Mouse (Mus musculus): ENCODE measurements around the gene Npas1.
A peak's percentile ranks its signal among the peaks of the same experiment; 100 is the strongest.

The Npas1 gene

GRCm38 (mm10) chr7:16477628-16478027 is at the start of gene Npas1:
Gene Npas1 (minus strand): TSS chr7:16477728.
- no peak for DNase-seq (ENCODE audit: low spot score in 2 of 2)

- DNase-seq (ENCODE audit: low spot score in 2 of 2): no peak
Measured at GRCm38 (mm10) chr7:16525995-16526394, 48.5 kb upstream of the Npas1 start.

DNA sequence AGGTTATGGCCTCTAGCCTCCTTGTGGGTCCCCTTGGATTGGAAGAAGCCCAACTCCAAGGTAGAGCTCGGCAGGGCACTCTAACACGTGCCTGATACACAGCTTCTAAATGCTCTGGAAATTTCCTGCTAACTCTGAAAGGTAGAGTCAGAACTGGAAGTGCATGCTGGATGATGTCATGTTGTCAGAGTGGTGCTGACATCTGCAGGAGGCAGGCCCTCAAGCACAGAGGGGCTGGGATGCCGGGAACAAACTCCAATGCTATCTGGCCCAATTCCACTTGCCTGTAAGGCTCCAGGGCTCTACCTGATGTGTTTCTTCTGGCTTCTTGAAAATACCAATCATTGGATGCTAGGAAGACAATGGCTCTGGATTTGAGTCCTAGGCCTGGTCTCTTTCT is 47.9 kb upstream of the Npas1 start:
- DNase-seq (ENCODE audit: low spot score in 2 of 2): no peak

DNA sequence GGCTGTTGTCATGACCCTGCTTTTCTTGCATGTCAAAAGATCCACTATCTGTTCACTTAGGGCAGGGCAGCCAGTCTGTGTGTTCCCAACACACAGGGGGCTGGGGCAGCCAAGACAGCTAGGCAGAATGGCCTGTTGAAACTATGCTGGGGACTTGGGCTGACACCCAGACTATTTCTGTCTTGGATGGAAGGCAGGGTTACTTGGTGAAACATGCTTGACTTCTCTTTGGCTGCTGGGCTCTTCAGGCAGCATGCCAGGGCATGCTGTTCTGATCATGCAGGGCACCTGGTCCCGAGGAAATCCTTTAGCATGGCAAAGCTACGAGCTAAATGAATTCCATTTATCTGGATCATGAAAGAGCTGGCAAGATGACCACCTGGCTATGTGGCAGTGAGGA is 46.8 kb upstream of the Npas1 start:
- no peak for DNase-seq (ENCODE audit: low spot score in 2 of 2)

DNA sequence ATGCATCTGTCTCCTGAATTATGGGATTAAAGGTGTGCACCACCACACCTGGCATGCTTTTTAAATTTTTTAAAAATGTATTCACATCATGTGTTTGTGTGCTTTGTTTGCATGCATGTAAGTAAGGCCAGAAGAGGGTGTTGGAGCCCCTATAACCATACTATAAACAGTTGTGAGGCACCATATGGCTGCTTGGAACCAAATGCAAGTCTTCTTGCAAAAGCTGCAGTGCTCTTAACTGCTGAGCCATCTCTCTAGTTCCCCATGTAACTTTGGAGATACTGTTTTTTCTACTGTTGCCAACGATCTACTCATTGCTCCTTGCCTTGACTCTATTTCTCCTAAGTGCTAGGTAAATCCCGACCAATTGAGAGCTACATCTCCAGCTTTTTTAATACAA is 41.8 kb upstream of the Npas1 start:
- DNase-seq (ENCODE audit: low spot score in 2 of 2): no peak

- no peak for DNase-seq (ENCODE audit: low spot score in 2 of 2)
Measured at GRCm38 (mm10) chr7:16517198-16517597, 39.7 kb upstream of the Npas1 start.

- DNase-seq (ENCODE audit: low spot score in 2 of 2): peak; percentile 29 to 64
Measured at GRCm38 (mm10) chr7:16507284-16507683, 29.8 kb upstream of the Npas1 start.

GRCm38 (mm10) chr7:16505226-16505593 is 27.7 kb upstream of the Npas1 start:
- no peak for DNase-seq (ENCODE audit: low spot score in 2 of 2)

DNA sequence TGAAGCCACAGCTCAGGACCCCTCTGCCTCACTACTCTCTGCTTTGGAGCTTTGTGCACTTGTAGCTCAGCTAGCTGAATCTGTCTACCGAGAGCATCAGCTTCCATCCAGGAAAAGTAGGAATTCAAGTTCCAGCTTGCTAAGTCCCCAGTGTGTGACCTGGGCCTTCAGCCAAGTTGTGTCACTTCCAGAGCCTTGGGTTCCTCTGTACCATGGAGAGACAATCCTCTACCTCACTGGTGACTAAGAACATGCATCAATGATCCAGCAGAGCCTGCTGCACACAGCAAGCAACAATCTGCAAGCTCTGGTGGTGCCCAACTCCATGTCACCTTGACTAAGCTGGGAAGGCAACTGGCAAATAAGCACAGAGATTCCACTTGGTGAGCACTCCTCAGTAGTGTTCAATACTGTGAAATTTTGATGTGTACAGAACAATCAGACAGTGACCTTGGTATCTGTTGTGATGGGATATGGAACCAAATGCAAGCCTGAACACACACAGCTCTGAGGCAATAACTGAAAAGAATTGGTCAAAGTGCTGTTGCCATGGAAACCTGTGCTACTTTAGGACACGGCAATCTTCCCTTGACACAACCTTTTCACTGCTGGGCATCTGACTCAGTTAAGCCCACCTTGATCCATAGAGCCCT is 27.2 kb upstream of the Npas1 start:
- no peak for DNase-seq (ENCODE audit: low spot score in 2 of 2)

GRCm38 (mm10) chr7:16501571-16501970 is 24.0 kb upstream of the Npas1 start:
- no peak for DNase-seq (ENCODE audit: low spot score in 2 of 2)

GRCm38 (mm10) chr7:16499671-16500104 is 22.2 kb upstream of the Npas1 start:
- DNase-seq (ENCODE audit: low spot score in 2 of 2): no peak

GRCm38 (mm10) chr7:16496260-16496659 is 18.7 kb upstream of the Npas1 start:
- no peak for DNase-seq (ENCODE audit: low spot score in 2 of 2)

DNA sequence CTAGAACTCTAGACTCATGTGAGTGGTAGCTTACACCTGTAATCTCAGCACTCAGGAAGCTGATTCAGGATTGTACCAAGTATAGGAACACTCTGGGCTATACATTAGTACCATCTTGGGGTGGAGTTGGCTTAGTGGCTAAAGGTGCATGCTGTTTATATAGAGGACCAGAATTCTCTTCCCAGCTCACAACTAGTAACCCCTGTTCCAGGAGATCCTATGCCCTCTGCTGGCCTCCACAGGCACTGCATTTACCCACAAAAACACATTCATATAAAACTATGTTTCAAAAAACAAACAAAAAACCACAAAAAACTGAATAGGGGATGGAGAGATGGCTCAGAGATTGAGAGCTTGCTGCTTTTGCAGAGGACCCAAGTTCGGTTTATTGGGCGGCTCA is 15.8 kb upstream of the Npas1 start:
- peak in 1 of 2 experiments; percentile 22 for DNase-seq (ENCODE audit: low spot score in 2 of 2)

DNA sequence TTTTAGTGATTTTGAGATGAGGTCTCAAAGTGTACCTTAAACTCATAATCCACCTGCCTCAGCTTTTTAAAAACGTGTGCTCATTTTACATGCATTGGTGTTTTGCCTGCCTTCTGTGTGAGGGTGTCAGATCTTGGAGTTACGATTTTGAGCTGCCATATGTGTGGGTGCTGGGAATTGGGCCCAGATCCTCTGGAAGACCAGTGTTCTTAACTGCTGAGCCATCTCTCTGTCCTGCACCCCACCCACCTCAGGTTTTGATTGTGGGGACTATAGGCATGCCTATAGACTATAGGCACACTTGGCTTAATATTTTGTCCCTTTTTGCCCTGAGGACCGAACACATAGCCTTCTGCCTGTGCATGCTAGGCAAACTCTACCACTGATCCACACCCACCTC is 14.7 kb upstream of the Npas1 start:
- no peak for DNase-seq (ENCODE audit: low spot score in 2 of 2)

DNA sequence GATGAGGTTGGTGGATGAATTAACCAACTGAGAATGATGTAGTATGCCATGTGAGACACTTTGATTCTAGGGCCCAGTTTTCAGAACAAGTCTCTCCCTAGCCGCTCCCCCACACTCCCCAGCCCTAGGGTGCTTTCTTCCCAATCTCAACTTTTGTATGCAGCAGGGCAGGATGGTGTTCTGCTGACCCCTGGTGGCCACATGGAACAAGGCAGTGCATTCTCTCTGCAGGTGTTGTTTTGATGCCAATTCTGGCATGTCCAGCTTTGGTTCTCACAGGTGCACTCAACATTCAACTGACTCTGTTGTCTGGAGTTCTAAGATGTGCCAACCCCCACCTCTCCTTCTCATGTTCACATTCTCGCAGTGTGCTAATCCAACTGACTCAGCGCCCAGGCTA is 14.2 kb upstream of the Npas1 start:
- peak; percentile 43 to 60 for DNase-seq (ENCODE audit: low spot score in 2 of 2)

DNA sequence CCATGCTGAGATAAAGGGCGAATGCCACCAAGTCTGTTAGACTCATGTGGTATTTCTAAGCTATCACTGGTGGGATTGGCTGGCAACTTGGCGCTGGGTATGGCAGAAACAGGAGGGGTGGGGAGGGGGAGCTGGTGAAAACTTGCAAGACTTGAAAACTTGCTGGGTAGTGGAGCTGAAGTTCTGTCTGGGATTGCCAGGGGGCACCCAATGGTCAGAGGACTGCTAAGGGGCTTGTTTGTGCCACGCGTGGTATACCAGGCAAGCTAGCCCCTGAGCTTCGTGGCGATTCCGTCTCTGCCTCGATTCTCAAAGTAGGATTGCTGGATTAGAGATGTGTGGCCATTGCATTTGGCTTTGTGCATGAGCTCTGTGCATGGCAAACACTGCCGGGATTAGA is 12.4 kb upstream of the Npas1 start:
- no peak for DNase-seq (ENCODE audit: low spot score in 2 of 2)

- no peak for DNase-seq (ENCODE audit: low spot score in 2 of 2)
Measured at GRCm38 (mm10) chr7:16488816-16489215, 11.3 kb upstream of the Npas1 start.

GRCm38 (mm10) chr7:16476600-16476989 is 933 bp downstream of the Npas1 start:
- DNase-seq (ENCODE audit: low spot score in 2 of 2): no peak

- no peak for DNase-seq (ENCODE audit: low spot score in 2 of 2)
Measured at GRCm38 (mm10) chr7:16475764-16476599, 1.5 kb downstream of the Npas1 start.

DNA sequence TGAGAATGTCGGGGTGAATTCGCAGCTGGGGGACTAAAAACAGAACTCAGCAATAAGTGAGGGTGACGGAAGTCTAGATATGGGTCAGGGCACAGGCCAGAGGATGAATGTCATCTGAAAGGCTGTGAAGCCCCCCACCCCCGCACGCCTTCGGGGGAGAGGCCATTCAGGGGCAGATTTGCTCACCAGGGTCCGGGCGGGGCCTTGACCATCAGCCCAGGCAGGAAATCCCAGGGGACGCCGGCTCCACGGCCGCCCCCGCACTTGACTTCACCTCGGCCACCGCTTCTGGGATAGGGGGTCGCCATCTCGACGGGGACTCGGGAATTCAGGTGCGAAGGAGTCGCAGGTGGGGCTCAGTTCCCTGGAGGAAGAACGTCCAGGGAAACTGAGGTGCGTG is 2.2 kb downstream of the Npas1 start:
- DNase-seq (ENCODE audit: low spot score in 2 of 2): no peak

DNA sequence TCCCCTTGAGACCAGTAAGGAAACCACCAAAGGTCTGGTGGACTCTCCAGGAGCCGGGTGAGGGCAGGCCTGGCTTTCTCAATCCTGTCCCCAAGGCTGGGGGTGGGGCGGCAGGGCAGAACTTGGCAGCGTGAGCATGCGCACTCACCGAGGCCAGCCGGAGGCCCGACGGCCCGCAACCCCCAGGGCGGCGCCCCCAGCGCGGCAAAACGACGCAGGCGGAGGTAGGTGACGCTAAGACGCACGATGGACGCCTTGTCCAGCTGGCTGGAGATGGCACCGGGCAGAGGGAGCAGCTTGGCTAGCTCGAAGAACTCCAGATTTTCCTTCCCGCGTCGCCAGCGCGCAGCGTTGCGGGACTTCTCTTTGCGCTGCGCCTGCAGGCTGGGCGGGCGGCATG is 3.1 kb downstream of the Npas1 start:
- DNase-seq (ENCODE audit: low spot score in 2 of 2): peak in 1 of 2 experiments; percentile 23

DNA sequence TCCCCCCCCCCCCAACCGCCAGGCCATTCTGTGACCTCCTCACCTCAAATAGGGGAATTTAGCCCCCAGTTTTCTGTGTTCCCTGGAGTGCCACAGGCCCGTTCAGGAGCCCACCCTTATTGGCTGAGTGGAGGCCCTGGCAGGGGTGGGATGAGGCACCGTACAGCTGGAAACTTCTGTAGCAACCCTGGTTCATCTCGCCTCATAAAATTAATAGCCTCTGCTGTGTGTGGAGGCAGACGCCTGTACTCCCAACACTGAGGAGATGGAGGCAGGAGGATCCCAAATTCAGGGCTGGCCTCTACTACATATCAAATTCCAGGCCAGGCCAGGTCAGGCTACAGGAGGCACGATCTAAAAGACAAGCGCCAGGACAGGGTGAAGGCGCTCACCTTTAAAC is 3.7 kb downstream of the Npas1 start:
- DNase-seq (ENCODE audit: low spot score in 2 of 2): no peak

DNA sequence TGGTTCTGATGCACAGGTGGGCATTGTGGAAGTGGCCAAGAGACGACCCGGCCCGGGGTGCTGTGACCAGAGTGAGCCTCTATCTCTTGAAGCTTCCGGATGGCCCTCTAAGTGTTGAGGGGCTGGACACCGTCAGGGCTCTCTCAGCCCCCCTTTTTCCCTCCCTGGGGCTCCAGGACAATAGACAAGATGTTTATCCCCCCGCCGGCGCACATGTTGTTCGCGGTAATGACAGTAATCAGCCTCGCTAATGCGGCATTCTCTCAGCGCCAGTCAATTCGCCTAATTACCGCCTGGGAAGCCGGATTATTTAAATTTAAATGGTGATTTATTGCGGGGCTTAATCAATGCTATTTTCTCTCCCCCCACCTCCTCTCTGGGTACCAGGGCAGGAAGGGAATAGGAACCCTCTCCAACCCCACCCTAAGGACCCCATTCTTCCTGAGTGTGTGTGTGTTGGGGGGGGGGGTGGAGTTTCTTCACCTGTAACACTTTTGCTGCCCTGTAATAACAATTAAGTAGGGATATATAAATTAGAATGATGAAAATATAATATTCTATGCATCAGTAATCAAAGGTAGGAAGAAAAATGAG is 5.3 kb downstream of the Npas1 start:
- no peak for DNase-seq (ENCODE audit: low spot score in 2 of 2)

Data from spleen, postnatal 14 days (tissue).